Mouse (Mus musculus) regulatory T cell (primary cell): ENCODE measurements around the gene Gucd1.
"Not testable (repeated sequence)": the region's sequence is repeated elsewhere in the genome, so short reads cannot be mapped to it uniquely, and the experiment has no call there.

Experiments
- in situ Hi-C: fragments of 300-600 bp; cut with MboI, MseI; formaldehyde crosslinking; loops from one replicate; pipeline ENCODE4 v1.15.1; 2025; ENCODE audit warnings: high pct_unique_total_duplicates

Gucd1 gene

DNA sequence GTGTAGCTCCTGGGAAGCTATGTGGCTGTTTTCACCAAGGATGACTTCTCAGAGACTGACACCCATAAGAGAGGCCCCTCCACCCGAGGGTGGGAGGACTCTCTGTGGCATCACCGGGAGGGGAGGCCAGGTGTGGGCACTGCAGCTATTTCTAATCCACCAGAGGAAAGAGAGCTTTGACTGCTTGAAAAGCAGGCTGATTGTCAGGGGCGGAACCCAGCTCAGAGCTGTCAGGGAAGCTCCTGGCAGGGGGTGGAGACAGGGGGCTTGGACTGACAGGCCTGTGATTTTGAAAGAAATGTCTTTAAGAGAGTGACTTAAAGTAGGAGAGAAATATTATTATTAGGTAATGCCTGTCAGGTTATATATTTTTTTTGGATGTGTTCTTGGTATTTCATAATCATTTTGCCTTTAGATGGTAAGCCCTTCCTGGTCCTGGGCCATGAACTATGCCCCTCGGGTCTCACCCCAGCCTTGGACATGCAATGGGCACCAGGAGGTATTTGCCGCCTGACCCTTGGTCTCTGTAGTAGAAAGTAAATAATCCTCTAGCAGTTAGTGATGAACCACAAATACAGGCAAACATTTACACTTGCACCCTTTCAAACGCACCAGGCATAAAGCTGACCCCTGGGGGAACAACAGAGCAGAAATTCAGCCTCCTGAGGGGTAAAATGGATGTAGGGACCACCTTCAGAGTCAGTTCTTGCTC lies 42.5 kb downstream of the Gucd1 start:
- in situ Hi-C loops = not testable (repeated sequence)

GRCm38 (mm10) chr10:75474571-75474970 lies 43.2 kb downstream of the Gucd1 start:
- in situ Hi-C loops = no loop called here

GRCm38 (mm10) chr10:75473411-75473810 lies 44.4 kb downstream of the Gucd1 start:
- in situ Hi-C loops = no loop called here

DNA sequence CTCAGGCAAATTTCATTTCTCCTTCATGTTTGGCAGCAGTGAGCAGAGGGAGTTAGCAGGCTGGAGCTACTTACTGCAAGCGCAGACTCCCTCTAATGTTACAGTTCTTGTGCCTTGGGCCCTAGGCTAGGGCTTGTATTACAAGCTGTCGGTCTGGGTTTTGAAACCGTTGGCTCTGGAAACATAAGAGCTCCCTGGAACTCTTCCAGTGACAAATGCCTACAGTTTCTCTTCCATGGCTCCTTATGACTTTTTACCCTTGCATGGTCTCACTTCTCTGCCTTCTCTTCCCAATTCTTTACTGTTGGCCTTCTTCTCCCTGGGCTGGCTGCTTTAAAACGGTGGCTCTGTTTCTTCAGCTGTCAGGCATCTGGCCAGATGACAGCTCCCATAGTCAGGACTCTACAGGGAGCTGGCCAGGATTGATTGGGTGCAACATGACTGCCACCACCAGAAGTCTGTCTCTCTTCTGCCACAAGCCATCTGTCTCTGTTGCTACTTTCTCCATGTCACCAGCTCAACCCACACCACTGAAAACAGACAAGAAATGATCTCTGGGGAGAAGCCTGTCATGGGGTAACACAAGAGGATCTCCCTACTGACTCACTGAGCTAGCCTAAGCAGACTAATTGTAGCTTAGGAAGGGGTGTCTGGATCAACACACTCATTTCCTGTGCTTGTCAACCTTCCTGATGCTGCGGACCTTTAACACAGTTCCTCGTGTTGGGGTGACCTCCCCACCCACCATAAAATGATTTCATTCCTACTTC lies 51.8 kb downstream of the Gucd1 start:
- in situ Hi-C loops = no loop called here

GRCm38 (mm10) chr10:75462728-75463127 lies 55.0 kb downstream of the Gucd1 start:
- in situ Hi-C loops = no loop called here

GRCm38 (mm10) chr10:75458329-75458728 lies 59.4 kb downstream of the Gucd1 start:
- in situ Hi-C loops = no loop called here

DNA sequence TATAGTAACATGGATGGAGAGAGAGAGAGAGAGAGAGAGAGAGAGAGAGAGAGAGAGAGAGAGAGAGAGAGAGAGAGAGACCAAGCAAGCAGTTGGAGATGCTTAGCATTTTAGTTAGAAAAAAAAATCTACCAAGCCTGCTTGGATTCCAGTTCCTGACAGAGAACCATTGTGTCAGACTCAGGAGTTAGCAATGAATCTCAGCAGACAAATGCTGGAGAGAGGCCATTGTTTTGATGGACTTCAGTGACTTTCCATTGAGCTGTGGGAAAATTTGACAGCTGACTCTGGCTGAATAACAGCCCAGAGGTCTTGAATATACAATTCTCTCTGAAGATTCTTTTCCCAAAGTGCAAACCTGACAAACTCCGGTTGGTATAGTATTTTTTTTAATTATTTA lies 59.9 kb downstream of the Gucd1 start:
- in situ Hi-C loops = no loop called here

GRCm38 (mm10) chr10:75456061-75456831 lies 61.5 kb downstream of the Gucd1 start:
- in situ Hi-C loops = not testable (repeated sequence)

DNA sequence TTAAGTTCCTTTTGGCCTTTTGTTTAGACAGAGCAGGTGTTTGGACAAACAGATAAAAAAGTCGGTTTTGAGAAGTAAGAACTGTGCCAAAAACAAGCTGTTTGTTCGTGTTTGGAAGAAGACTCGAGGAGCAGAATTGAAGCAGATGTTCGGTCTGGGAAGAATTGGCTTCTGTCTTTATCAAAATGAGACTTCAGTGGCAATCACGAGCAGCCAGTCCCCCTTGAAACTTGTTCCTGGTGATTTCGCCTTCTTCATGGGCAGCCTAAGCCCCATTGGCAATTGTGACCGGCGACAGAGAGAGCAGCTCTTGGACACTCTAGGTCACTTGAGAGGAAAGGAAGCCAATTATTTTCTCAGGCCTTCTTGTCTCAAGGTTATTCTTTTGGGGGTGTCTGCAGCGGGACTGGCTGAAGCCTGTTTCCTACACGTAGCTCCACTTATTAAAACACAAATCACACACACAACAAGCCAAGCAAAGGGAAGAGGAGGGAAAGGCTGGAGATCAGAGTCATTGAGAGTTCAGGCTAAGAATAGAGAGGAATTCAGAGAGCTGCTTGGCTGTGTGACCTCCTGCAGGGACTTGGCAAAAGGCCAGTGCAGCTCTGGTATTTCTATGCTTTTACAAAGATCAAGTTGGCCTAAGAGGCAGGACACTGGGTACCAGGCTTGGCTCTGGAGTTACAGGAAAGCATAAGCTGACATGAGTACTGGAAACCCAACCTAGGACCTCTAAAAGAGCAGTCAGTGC lies 66.6 kb downstream of the Gucd1 start:
- in situ Hi-C loops = no loop called here

DNA sequence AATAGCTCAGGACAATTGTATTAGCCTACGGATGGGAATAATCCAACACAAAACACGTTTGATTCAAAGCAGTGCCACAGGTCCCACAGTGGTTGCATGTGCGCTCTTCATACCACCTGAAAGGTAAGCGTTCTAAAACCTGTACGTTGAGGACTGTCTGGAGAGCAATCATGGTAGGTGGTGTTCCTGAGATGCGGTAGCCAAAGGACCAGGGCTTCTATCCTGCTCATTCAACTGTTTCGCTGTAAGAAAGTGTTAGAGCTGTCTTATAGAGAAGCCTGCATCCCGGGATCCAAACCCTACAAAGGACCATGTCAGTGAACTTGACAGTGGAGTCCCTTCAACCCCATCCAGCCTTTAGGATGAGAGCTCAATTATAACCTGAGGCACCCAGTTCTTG lies 67.4 kb downstream of the Gucd1 start:
- in situ Hi-C loops = no loop called here

DNA sequence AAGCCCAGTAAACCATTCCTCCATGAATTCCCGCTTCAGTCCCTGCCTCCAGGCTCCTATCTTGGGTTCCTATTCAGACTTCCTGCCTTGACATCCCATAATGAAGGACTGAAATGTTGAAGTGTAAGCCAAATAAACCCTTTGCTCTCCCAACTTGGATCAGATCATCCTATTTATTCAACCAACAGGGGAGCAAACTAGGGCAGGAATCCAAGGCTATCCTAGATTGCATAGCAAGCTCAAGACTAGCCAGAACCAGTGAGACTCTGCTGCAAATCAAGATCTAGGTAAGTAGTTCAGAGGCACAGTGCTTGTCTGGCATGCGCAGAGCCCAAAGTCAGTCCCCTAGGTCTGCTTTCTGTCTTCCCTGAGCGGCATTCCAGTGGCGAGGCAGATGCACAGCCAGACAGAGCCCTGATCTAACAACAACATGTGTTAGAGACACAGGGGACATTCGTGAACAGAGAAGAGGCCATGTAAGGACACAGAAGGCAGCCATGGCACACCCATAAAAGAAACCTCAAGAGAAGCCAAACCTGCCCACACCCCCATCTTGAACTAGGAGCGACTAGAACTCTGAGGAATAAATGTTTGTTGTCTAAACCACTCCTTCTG lies 68.9 kb downstream of the Gucd1 start:
- in situ Hi-C loops = loop anchor here (5.0 kb wide), 1 partner anchor 33 kb away; no protein-coding TSS in a partner anchor

DNA sequence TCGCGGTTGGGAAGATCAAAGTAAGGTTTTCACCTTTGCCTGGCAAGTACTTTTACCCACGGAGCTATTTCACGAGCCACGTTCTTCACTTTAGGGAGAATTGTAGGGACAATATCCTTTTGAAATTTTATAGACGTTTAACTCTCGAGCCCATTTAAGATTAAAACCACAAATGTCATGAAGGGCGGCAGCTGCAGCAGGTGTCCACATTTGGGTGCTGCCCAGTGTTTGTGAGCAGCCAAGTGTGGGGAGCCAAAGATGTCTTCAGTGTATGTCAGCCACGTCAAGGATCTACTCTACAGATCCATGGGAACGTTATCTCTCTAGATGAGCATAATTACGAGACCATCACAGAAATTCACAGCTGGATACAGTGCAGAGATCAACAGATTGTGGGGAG lies 70.3 kb downstream of the Gucd1 start:
- in situ Hi-C loops = loop anchor here (5.0 kb wide), 1 partner anchor 35 kb away; no protein-coding TSS in a partner anchor

DNA sequence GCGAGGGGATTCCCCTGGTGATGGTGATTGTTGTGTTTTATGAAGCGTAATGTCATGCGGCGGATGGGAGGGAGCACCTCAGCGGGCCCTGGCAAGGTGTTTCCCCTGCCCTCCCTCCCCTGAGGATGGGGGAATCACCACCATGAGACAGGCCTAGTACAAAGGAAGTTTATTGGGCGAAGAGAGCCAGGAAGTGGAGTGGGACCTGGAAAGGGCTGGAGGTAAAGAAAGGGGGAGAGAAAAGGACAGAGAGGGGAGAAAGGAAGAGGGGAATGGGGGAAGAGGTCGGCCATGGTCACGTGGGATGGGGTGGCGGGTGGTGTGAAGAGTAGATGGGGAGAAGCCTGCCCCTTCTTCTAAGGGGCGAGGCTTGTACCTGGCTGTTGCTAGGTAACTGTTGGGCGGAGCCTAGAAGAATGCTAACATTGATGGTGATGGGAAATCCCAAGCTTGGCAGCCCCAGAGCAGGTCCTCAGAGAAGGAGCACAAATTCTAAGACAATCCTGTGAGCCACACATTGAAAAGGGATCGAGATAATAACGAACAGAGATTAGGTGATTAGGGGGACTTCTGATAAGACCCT lies 71.2 kb downstream of the Gucd1 start:
- in situ Hi-C loops = loop anchor here (5.0 kb wide), 1 partner anchor 36 kb away; no protein-coding TSS in a partner anchor

DNA sequence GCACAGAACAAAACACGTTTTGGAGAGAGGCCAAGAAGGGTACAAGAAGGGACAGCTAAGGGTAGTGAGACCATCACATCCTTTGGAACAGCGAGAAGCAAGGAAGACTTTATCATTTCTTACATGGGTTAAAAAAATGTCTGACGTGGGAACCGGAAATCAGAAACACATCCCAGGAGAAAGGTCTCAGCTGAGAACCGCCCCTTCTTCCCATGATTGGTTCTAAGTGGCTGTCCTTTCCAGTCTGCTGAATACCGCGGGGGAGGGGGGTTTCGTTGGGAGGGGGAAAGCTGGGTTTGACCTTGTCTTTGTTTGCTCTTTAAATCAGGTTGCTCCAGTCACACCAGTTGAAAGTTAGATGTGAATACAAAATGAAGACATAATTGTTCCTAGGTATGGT lies 72.7 kb downstream of the Gucd1 start:
- in situ Hi-C loops = loop anchor here (5.0 kb wide), 1 partner anchor 37 kb away; no protein-coding TSS in a partner anchor

- in situ Hi-C loops = no loop called here
Observed at GRCm38 (mm10) chr10:75444111-75444826, 73.5 kb downstream of the Gucd1 start.

- in situ Hi-C loops = no loop called here
Observed at GRCm38 (mm10) chr10:75443017-75443416, 74.8 kb downstream of the Gucd1 start.

DNA sequence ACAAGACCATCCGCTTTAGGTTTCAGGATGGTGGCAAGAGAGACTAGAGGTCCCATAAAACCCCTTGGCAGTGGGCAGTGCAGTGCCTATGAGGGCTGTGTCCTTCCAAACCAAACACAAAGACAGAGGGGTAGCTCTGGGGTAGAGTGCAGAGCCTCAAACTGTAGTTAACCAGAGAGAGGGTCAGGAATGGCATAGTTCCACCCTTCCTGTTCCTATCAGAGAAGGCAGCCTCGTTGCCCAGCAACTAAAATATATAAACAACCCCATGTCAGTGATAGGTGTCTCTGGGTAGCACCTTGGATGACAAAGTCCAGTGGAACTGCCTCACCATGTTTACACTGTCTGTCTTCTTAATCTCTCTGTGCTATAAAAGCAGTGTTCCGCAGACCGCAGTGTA lies 76.0 kb downstream of the Gucd1 start:
- in situ Hi-C loops = no loop called here

GRCm38 (mm10) chr10:75440756-75441155 lies 77.0 kb downstream of the Gucd1 start:
- in situ Hi-C loops = no loop called here

DNA sequence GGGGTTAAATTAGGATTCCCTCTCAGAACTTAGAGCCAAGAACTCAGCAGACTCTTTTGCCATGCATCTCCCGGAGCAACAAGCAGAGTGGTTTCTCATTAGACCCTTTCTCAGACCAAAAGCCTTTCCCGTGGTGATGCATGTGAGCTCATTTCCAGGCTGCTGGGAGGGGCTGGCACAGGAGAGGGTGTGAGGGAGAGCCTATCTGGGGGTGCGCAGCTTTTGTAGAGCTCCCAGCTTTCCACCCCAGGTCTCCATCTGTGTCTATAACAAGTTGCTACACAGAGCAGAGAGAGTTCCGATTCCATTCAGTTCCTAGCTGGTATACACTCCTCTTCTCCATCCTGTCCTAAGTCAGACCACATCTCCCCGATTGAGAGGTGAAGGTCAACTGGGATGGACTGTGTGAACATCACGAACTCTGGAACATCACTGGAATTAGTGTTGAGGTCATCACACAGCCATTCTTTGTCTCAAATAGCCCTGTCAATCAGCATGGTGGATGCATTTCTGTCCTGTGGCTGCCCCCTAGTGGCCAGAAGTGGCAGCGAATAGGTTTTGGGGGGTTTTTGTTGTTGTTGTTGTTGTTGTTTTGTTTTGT lies 78.5 kb downstream of the Gucd1 start:
- in situ Hi-C loops = loop anchor here (5.0 kb wide), 2 partner anchors 112 to 252 kb away; no protein-coding TSS in a partner anchor
